Mouse (Mus musculus) embryonic fibroblast, embryonic 13.5 days (primary cell): ENCODE results near the gene Tigd2.

Experiments used
- CTCF ChIP-seq: IDR thresholded peaks from 2 replicates; pipeline ENCODE4 v1.5.1; 2011; ENCODE audit warnings: mild to moderate bottlenecking, control low read depth, low read length, moderate library complexity, borderline replicate concordance; ENCODE audit not compliant: insufficient read depth
- POLR2A ChIP-seq: IDR thresholded peaks from 2 replicates; pipeline ENCODE4 v1.6.1; 2011; ENCODE audit warnings: low read depth, mild to moderate bottlenecking, control low read depth, low read length, moderate library complexity

DNA sequence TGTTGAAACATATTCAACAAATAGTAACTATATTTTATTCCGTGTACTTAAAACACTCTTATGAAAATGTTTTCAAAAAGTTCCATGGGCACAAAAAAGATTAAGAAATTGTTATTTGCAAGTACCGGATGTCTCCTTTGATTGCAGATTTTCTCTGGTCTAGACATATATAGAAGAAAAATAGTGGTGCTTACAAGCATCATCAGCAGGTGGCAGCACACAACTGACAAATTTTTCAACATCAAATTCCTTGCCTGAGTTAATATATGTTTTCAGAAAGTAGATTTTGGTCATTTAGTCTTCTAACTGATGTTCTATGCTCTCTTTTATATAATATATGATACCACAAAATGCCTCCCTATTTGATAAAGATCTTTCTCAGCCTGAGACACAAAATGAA, 41.0 kb downstream of the Tigd2 start:
- TF ChIP-seq CTCF (no peak), POLR2A (no peak)
